Mouse (Mus musculus) olfactory bulb, adult 2 months (tissue): Measurements from ENCODE around the gene Nectin2.

Source experiments
- CTCF ChIP-seq: fragments of 200-500 bp; IDR thresholded peaks from 2 replicates; pipeline ENCODE4 v1.5.1; 2012; ENCODE audit warnings: low read depth, mild to moderate bottlenecking, low read length, moderate library complexity; ENCODE audit not compliant: insufficient read depth
- POLR2A ChIP-seq: fragments of 200-500 bp; IDR thresholded peaks from 2 replicates; pipeline ENCODE4 v1.6.1; 2012; ENCODE audit warnings: mild to moderate bottlenecking, low read depth, low read length, moderate library complexity; ENCODE audit not compliant: insufficient read depth

GRCm38 (mm10) chr7:19755008-19755407, 4.7 kb upstream of the Nectin2 start:
- TF ChIP-seq POLR2A (no peak), CTCF (no peak)
